Mouse (Mus musculus): ENCODE results near the gene Hoxc10. TPM values are rescaled to one million over a fixed set of nuclear protein-coding genes. Genes with fewer than 3 reads are reported as not detected.

Hoxc10 gene
- polyA plus RNA-seq, 1 experiment, result 0.28 TPM

- Histone ChIP-seq H3K4me3 (ENCODE audit: insufficient read depth, low read length) (no peak overlapping the region), H3K27ac (ENCODE audit: insufficient read depth, low read depth, low read length) (no peak overlapping the region), H3K4me1 (ENCODE audit: control insufficient read depth, insufficient read depth, low read length) (no peaks in the 10 kb centered on the region)
- TF ChIP-seq POLR2A (IDR thresholded peaks at IDR 0.05; ENCODE audit: borderline replicate concordance, low read depth, low read length) (no peak), CTCF (IDR thresholded peaks at IDR 0.05; ENCODE audit: low read depth, low read length) (no peak)
These were observed 49.0 kb downstream of the Hoxc10 start for GRCm38 (mm10) chr15:103015406-103016166.

DNA sequence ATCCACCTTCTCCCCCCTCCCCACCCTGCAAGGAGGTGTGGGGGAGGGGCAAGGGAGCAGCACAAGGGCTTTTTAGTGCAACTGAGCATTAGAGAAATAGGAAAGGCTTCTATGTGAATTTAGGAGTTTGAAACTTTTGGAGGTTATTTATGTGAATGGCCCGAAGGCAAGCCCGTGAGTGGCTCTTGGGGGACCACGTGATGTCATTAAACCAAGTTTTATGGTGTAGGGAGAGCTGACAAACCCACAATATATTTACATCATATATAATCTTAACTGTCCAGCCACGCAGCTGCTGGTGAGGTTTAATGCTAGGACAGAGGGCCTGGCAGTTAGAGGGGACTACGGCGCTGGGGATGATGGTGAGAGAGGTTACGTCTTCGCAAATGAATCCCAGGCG, 52.0 kb downstream of the Hoxc10 start, which contains the start of gene Hoxc4:
Gene Hoxc4 (plus strand): TSS at position 299 of the 400 bp plus-strand sequence.
- Histone ChIP-seq H3K27ac (ENCODE audit: insufficient read depth, low read depth, low read length) (no peak within 1 kb of the TSS), H3K4me3 (ENCODE audit: insufficient read depth, low read length) (no peak within 1 kb of the TSS), H3K4me1 (ENCODE audit: control insufficient read depth, insufficient read depth, low read length) (no peaks in the 10 kb centered on the region)
- no peak for TF ChIP-seq POLR2A (IDR thresholded peaks at IDR 0.05; ENCODE audit: borderline replicate concordance, low read depth, low read length)
- no peak for TF ChIP-seq CTCF (IDR thresholded peaks at IDR 0.05; ENCODE audit: low read depth, low read length)

- no peak overlapping the region for H3K4me3 ChIP-seq (ENCODE audit: insufficient read depth, low read length)
- no peaks in the 10 kb centered on the region for H3K4me1 ChIP-seq (ENCODE audit: control insufficient read depth, insufficient read depth, low read length)
- no peak overlapping the region for H3K27ac ChIP-seq (ENCODE audit: insufficient read depth, low read depth, low read length)
These were observed 54.4 kb downstream of the Hoxc10 start for GRCm38 (mm10) chr15:103020899-103021418.

More at GRCm38 (mm10) chr15:103020899-103021418, 54.4 kb downstream of the Hoxc10 start:
- TF ChIP-seq POLR2A (IDR thresholded peaks at IDR 0.05; ENCODE audit: borderline replicate concordance, low read depth, low read length), result no peak

Other genes with a start within 250 kb of the Hoxc10 start
- 71.0 and 72.9 TPM in 2 replicates for gene Calcoco1, start 244.6 kb upstream of the Hoxc10 start, polyA plus RNA-seq (2012; ENCODE audit: insufficient read depth, insufficient read length, missing spikeins)
- gene Hoxc13, start 45.7 kb upstream of the Hoxc10 start, polyA plus RNA-seq (2012; ENCODE audit: insufficient read depth, insufficient read length, missing spikeins), result not detected in 2 replicates
- not detected in 2 replicates for gene Hoxc12, start 30.0 kb upstream of the Hoxc10 start, polyA plus RNA-seq (2012; ENCODE audit: insufficient read depth, insufficient read length, missing spikeins)
- gene Hoxc11, start 12.4 kb upstream of the Hoxc10 start, polyA plus RNA-seq (2012; ENCODE audit: insufficient read depth, insufficient read length, missing spikeins), result not detected in 2 replicates
- not detected in 2 replicates for gene Hoxc5, start 647 bp downstream of the Hoxc10 start, polyA plus RNA-seq (2012; ENCODE audit: insufficient read depth, insufficient read length, missing spikeins)
- gene Hoxc9, start 9.6 kb downstream of the Hoxc10 start, polyA plus RNA-seq (2012; ENCODE audit: insufficient read depth, insufficient read length, missing spikeins), result not detected in 2 replicates
- not detected in 2 replicates for gene Hoxc8, start 23.8 kb downstream of the Hoxc10 start, polyA plus RNA-seq (2012; ENCODE audit: insufficient read depth, insufficient read length, missing spikeins)
- gene Hoxc6, start 31.5 kb downstream of the Hoxc10 start, polyA plus RNA-seq (2012; ENCODE audit: insufficient read depth, insufficient read length, missing spikeins), result not detected in 2 replicates
- 0.27 TPM in 1 of 2 replicates, not detected in the other for gene Hoxc4, start 52.1 kb downstream of the Hoxc10 start, polyA plus RNA-seq (2012; ENCODE audit: insufficient read depth, insufficient read length, missing spikeins)
- 6.7 and 7.4 TPM in 2 replicates for gene Smug1, start 200.3 kb downstream of the Hoxc10 start, polyA plus RNA-seq (2012; ENCODE audit: insufficient read depth, insufficient read length, missing spikeins)

Measured in bone marrow macrophage, adult 2 months (primary cell).